Mouse (Mus musculus) cerebellum, adult 2 months (tissue): ENCODE results near the gene Usp36.

Source experiments
- CTCF ChIP-seq: fragments of 200-500 bp; IDR thresholded peaks from 2 replicates; pipeline ENCODE4 v1.5.1; 2011; ENCODE audit warnings: low read depth, mild to moderate bottlenecking, control low read depth, low read length, moderate library complexity, borderline replicate concordance; ENCODE audit not compliant: insufficient read depth
- POLR2A ChIP-seq: fragments of 200-500 bp; IDR thresholded peaks from 2 replicates; pipeline ENCODE4 v1.6.1; 2011; ENCODE audit warnings: low read length, control low read depth, borderline replicate concordance; ENCODE audit not compliant: insufficient read depth

- TF ChIP-seq CTCF (no peak), POLR2A (no peak)
These were observed 71.0 kb downstream of the Usp36 start for GRCm38 (mm10) chr11:118219066-118219465.
